Mouse (Mus musculus): ENCODE measurements around the gene Pnma1.

The Pnma1 gene

GRCm38 (mm10) chr12:84154786-84155522 lies 6.7 kb upstream of the Pnma1 start:
- in situ Hi-C loops (cut with MboI, MseI) = no loop called here

DNA sequence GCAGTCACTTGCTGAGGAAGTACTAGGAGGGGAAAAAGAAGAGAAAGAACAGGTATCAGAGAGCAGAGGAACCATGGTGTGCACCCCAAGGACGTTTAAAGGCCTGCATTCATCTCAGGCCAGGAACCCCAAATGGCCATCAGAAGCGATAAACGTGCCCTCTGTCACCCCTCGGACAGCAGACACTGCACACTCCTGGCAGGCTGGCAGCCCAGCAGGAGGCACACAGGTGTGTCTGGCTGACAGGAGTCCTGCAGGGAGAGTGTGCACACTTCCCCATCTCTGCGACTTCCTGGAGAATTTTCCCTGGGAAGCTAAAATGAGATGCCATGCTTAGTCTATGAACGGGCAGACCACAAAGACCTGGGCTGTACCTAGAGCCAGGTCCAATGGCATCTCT lies 5.1 kb upstream of the Pnma1 start:
- in situ Hi-C loops (cut with MboI, MseI) = no loop called here

DNA sequence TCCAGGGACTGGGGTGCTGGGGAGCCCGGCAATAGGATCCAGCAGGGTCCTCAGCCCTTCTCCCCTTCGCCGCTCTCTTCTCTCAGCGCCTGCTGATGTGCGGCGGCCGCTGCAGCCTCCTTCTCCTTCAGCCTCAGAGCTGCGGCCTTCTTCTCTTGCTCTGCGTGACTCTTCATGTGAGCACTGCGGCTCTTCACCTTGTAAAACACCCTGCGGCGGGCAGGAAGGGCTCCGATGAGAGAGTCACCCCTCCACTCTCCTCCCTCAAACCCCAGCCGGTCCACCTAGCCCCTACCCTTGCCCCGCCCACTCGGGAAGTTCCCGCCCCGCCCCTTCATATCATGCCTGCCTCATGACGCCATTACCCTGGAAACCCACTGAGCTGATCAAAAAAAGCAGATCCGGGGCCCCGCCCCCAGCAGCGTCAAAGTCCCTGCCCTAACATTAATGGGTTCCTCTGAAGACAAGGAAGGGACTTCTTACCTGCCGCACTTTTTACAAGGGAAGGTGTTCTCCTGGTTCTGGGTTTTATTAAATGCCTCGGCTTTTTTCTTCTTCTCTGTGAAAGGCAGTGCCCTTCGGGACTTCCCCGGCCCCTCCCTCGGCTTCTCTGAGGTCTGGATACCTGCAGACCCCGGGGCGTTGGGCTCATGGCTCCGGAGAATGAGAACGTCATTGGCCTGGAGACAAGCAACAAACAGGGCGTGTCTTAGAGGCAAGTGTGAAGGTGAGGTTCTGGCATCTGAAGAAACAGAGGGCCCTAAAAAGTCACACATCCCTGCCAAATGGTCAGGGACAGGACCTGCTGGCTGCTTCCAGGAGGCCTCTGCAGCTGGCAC lies 4.3 kb upstream of the Pnma1 start:
- in situ Hi-C loops (cut with MboI, MseI) = no loop called here

GRCm38 (mm10) chr12:84151911-84152310 lies 3.6 kb upstream of the Pnma1 start:
- in situ Hi-C loops (cut with MboI, MseI) = no loop called here

DNA sequence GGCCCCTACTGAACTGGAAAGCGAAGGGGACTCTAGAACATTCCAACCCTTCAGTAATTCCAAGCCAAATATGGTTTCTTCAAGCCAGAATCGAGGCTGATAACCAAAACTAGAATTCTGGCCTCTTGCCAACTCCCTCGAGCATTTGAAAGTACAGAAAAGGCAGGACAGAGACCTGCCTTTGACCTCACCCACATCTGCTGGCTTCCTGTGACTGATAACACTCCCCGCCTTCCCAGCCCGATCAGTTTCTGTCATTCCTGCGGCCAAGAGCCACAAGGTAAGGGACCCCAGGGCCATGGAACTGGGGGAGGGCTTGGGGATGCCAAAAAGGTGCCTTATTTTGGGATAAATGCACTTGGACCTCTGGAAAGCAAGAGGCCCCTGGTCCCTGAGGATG lies 2.7 kb upstream of the Pnma1 start:
- in situ Hi-C loops (cut with MboI, MseI) = no loop called here

DNA sequence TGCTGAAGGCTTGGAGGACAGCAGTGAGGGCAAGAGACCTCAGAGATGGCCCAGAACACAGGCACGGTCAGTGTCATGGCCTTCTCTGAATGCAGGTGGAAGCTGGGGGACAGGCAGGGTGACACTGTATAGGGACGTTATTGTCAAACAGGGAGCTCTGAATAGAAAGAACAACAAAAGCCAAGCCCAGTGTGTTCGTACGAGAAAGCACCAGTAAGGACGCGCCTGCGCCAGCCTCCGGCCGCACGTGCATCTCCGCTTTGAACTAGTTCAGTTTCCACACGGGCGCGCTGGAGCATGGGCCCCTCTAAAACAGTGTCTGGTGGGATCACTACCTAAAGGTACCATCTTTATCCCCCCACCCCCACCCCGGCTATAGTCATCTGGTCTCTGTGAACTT lies 1.7 kb upstream of the Pnma1 start:
- in situ Hi-C loops (cut with MboI, MseI) = no loop called here

DNA sequence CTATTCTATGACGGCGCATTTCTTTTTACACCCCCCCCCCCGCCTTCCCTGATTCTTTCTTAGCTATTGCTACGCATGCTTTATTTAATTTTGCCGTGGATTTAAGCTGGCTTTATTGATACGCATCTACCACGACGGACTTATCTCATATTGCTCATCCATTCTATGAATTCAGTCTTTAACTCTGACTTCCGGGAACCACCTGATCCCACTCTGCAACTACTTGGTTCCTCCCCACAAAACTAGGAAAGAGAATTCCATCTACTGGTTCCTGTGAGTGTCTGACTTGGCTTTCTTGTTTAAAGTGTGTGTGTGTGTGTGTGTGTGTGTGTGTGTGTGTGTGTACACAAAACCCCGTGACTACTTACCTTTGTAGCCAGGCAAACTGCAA lies 328 bp upstream of the Pnma1 start:
- in situ Hi-C loops (cut with MboI, MseI) = no loop called here

DNA sequence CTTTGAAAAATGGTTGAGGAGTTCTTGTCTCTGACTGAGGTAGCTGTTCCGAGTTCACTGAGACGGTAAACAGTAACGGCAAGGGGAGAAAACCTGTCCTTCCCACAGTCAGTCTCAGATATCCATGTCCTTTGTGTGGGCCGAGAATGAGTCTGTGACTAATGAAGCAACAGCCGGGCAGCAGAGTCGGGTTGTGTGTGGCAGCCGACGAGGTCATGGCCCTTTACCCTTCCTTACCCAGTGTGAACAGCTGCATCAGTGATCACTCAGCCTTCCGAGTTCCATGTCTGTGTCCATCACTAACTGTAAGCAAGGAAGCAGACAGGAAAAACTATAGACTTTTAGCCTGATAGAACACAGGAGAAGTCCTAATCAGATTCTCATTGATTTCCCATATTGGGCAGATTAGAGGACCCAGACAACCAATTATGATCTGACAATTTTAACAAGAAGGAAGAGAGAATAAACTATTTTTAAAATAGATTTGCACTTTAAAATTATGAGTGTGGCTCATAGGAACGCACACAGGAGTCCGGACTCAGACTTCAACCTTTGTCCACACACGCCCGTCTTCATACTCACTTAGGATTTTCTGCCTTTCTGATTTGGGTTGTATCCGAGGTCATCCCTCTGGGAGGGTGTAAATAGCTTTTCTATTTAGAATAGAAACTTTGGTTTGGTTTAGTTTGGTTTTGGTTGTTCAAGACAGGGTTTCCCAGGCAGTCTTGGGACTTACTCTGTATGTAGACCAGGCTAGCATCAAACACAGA lies 5.8 kb downstream of the Pnma1 start:
- in situ Hi-C loops (cut with MboI, MseI) = no loop called here

GRCm38 (mm10) chr12:84141271-84141670 lies 7.0 kb downstream of the Pnma1 start:
- in situ Hi-C loops (cut with MboI, MseI) = no loop called here

GRCm38 (mm10) chr12:84140135-84140534 lies 8.2 kb downstream of the Pnma1 start:
- in situ Hi-C loops (cut with MboI, MseI) = no loop called here

GRCm38 (mm10) chr12:84137131-84137530 lies 11.2 kb downstream of the Pnma1 start:
- in situ Hi-C loops (cut with MboI, MseI) = no loop called here

- in situ Hi-C loops (cut with MboI, MseI) = no loop called here
These were observed 16.0 kb downstream of the Pnma1 start for GRCm38 (mm10) chr12:84132265-84132664.

DNA sequence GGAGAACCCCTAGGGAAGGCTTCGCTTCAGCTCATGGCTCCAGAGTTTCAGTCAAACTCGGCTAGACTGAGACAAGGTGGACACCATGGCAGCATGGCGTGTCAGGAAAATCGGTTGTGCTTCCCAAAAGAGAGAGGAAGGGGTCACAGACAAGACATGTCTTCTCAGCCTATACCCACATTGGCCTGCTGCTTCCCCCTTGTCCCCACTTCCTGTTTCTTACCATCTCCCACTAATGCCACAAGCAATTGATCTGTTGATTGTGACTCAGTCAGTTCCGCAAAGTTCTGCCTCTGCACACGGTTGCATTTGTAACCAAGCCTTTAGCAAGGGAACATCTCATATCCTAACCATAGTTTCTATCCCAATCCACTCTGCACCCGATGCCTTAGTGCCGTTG lies 18.4 kb downstream of the Pnma1 start:
- in situ Hi-C loops (cut with MboI, MseI) = no loop called here

- in situ Hi-C loops (cut with MboI, MseI) = no loop called here
These were observed 19.7 kb downstream of the Pnma1 start for GRCm38 (mm10) chr12:84128576-84128975.

GRCm38 (mm10) chr12:84126899-84127298 lies 21.4 kb downstream of the Pnma1 start:
- in situ Hi-C loops (cut with MboI, MseI) = no loop called here

- in situ Hi-C loops (cut with MboI, MseI) = no loop called here
These were observed 22.4 kb downstream of the Pnma1 start for GRCm38 (mm10) chr12:84125892-84126291.

DNA sequence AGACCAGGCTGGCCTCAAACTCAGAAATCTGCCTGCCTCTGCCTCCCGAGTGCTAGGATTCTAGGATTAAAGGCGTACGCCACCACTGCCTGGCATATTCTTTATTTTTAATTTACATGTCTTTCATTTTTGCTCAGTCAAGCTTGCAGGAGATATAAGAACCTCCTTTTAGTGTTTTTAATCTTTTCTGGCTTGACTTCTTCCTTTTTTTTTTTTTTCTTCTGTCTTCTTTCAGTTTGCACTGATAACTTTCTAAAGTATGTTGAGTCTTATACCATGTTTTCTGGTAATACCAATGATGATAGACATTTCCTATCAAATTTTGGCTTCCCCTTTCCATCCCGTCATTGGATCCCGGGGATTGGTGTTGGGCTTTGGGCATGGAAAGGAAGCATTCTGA lies 28.7 kb downstream of the Pnma1 start:
- in situ Hi-C loops (cut with MboI, MseI) = no loop called here

DNA sequence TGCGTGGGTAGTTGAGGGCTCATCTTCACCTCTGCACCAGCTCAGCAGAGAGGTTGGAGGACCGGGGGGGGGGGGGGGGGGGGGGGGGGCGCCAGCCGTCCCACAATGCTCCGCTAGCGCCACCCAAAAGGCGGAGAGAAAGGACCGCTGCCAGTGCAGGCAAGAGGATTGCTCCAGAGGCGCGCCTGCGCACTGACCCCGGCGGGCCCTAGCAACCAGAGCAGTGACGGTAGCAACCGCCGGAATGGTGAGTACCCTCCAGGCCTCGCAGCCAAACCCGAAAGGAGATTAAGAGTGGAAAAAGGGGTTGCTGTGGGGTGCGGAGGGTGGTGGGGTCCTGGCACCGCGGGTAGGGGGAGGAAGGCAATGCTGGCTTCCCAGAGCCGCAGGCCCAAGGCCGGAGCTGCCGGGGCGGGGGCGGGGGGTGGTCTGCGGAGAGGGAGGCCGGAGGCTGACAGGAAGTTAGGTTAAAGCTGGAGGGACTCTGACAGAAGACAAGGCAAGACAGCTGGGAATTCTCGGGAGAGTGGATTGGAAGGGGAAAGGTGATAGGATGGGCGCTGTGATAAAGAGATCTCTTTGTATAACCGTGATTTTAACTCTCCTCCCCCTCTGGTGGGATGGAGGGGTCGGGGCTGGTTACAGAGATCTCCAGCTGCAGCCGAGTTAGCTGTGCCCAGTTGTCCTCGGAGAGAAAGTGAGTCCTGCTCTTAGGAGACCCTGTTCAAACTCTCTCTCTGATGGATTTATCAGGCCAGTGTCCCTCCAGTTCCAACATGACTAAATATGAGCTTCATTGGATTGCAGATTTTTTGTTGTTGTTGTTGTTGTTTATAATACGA lies 33.9 kb downstream of the Pnma1 start, which contains the start of gene Dnal1:
Dnal1 (plus strand) TSS at position 214 of the 842 bp plus-strand sequence.
- in situ Hi-C loops (cut with MboI, MseI) = no loop called here

GRCm38 (mm10) chr12:84113676-84114075 lies 34.6 kb downstream of the Pnma1 start:
- in situ Hi-C loops (cut with MboI, MseI) = no loop called here

DNA sequence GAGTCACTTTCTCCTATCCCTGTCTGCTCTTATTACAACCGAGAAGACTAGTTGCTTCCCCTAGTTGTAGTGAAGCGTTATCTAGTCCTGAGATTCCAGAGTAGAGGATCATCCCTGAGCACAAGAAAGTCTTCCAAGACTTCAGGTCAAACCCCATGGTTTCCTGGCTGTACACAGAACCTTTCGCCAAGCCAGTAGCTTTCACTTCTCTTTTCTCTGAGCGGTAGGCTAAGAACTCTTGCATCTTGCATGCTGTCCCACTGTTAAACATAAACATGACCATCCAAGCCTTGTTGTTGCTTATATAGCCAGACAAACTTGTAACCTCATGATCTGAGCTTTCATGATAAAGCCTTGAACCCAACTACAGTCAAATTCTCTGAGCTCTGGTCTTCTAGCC lies 37.5 kb downstream of the Pnma1 start:
- in situ Hi-C loops (cut with MboI, MseI) = no loop called here

- in situ Hi-C loops (cut with MboI, MseI) = no loop called here
These were observed 38.4 kb downstream of the Pnma1 start for GRCm38 (mm10) chr12:84109924-84110323.

Data from T-helper 1 cell (primary cell).